Mouse (Mus musculus) embryonic facial prominence, embryonic 12.5 days (tissue): ENCODE results near the gene Msantd2. TPM values are rescaled to one million over a fixed set of nuclear protein-coding genes. Genes with fewer than 3 reads are reported as not detected.
A peak's percentile ranks its signal among the peaks of the same experiment; 100 is the strongest.

ENCODE experiments used
- ATAC-seq: fragments of 200-750 bp; cut with Nextera tagmentation; 2 replicates; pipeline ENCODE4 v1.8.0; 2017; ENCODE audit not compliant: insufficient number of reproducible peaks, insufficient read depth, low FRiP score, low TSS enrichment
- H3K27ac ChIP-seq: fragments of 300-500 bp; sonication (generic); 2 replicates; pipeline ENCODE4 v1.5.1; 2016; ENCODE audit warnings: mild to moderate bottlenecking
- H3K27me3 ChIP-seq: fragments of 300-500 bp; sonication (generic); 2 replicates; pipeline ENCODE4 v1.6.1; 2016; ENCODE audit warnings: mild to moderate bottlenecking, moderate library complexity
- H3K36me3 ChIP-seq: fragments of 300-500 bp; sonication (generic); 2 replicates; pipeline ENCODE4 v1.6.1; 2016; ENCODE audit warnings: mild to moderate bottlenecking
- H3K4me1 ChIP-seq: fragments of 300-500 bp; sonication (generic); 2 replicates; pipeline ENCODE4 v1.6.1; 2016
- H3K4me2 ChIP-seq: fragments of 300-500 bp; sonication (generic); replicated peaks from 2 replicates; pipeline ENCODE4 v1.6.1; 2016; ENCODE audit warnings: mild to moderate bottlenecking, moderate library complexity
- H3K4me3 ChIP-seq: fragments of 300-500 bp; sonication (generic); 2 replicates; pipeline ENCODE4 v1.5.1; 2016; ENCODE audit warnings: mild to moderate bottlenecking
- H3K9ac ChIP-seq: fragments of 300-500 bp; sonication (generic); 2 replicates; pipeline ENCODE4 v1.6.1; 2016; ENCODE audit warnings: mild to moderate bottlenecking, moderate library complexity
- H3K9me3 ChIP-seq: fragments of 300-500 bp; sonication (generic); 2 replicates; pipeline ENCODE4 v1.6.1; 2016; ENCODE audit warnings: mild to moderate bottlenecking, moderate library complexity
- WGBS: fragments of 180-500 bp; shearing (Covaris S2); methylation state at CpG from one replicate; pipeline ENCODE4 v1.1.7; 2016; 5-methylcytosine and 5-hydroxymethylcytosine counted together
- polyA plus RNA-seq: library from polyadenylated mRNA; unstranded; fragments of >200 nt; fragmentation: Nextera tagmentation; extraction: Ambion mirVana; gene quantifications from 2 replicates; pipeline ENCODE4 v1.2.1, GENCODE M21; 2016

The Msantd2 gene
- polyA plus RNA-seq, 1 experiment from 2014 or later: 44.7 TPM

GRCm38 (mm10) chr9:37461571-37461970 lies 27.5 kb upstream of the Msantd2 start:
- H3K4me1 ChIP-seq: peaks cover 7% of the 10 kb centered on the region
- WGBS: 6% methylated on average over 3 of the region's 3 CpGs
- no peak overlapping the region for H3K9ac ChIP-seq
- H3K4me2 ChIP-seq: no peak overlapping the region
- no peak for ATAC-seq
- no peak overlapping the region for H3K27ac ChIP-seq
- no peaks in the 10 kb centered on the region for H3K9me3 ChIP-seq
- H3K27me3 ChIP-seq: peaks cover 74% of the 10 kb centered on the region
- no peaks in the 10 kb centered on the region for H3K36me3 ChIP-seq
- no peak overlapping the region for H3K4me3 ChIP-seq

- WGBS: 14% methylated on average over 7 of the region's 7 CpGs
- H3K36me3 ChIP-seq: no peaks in the 10 kb centered on the region
- H3K27ac ChIP-seq: no peak overlapping the region
- peaks cover 6% of the 10 kb centered on the region for H3K4me1 ChIP-seq
- no peak overlapping the region for H3K4me3 ChIP-seq
- H3K9ac ChIP-seq: no peak overlapping the region
- H3K4me2 ChIP-seq: no peak overlapping the region
- ATAC-seq: no peak
- H3K9me3 ChIP-seq: no peaks in the 10 kb centered on the region
- peaks cover 62% of the 10 kb centered on the region for H3K27me3 ChIP-seq
These were observed 26.4 kb upstream of the Msantd2 start for GRCm38 (mm10) chr9:37462764-37463163.

GRCm38 (mm10) chr9:37473611-37474125 lies 15.5 kb upstream of the Msantd2 start:
- Histone ChIP-seq H3K36me3 (no peaks in the 10 kb centered on the region), H3K9me3 (no peaks in the 10 kb centered on the region), H3K4me2 (no peak overlapping the region), H3K27ac (no peak overlapping the region), H3K4me1 (no peaks in the 10 kb centered on the region), H3K27me3 (no peaks in the 10 kb centered on the region), H3K9ac (no peak overlapping the region), H3K4me3 (no peak overlapping the region)
- WGBS: 66% methylated on average over 3 of the region's 3 CpGs
- no peak for ATAC-seq

- Histone ChIP-seq H3K27ac (no peak overlapping the region), H3K4me3 (no peak overlapping the region), H3K4me2 (no peak overlapping the region), H3K4me1 (no peaks in the 10 kb centered on the region), H3K9me3 (no peaks in the 10 kb centered on the region), H3K9ac (no peak overlapping the region), H3K36me3 (no peaks in the 10 kb centered on the region), H3K27me3 (no peaks in the 10 kb centered on the region)
- no peak for ATAC-seq
- 83% methylated on average over 7 of the region's 7 CpGs for whole genome bisulfite sequencing
These were observed 14.2 kb upstream of the Msantd2 start for GRCm38 (mm10) chr9:37474923-37475322.

- ATAC-seq: no peak
- Histone ChIP-seq H3K36me3 (no peaks in the 10 kb centered on the region), H3K27ac (no peak overlapping the region), H3K9me3 (no peaks in the 10 kb centered on the region), H3K27me3 (no peaks in the 10 kb centered on the region), H3K4me3 (no peak overlapping the region), H3K9ac (no peak overlapping the region), H3K4me1 (peaks cover 9% of the 10 kb centered on the region), H3K4me2 (no peak overlapping the region)
- 77% methylated on average over 5 of the region's 5 CpGs for WGBS
These were observed 4.0 kb upstream of the Msantd2 start for GRCm38 (mm10) chr9:37485146-37485545.

- H3K4me1 ChIP-seq: peaks cover 19% of the 10 kb centered on the region
- no peaks in the 10 kb centered on the region for H3K9me3 ChIP-seq
- peak overlapping the region; percentile 99 for H3K27ac ChIP-seq
- H3K4me2 ChIP-seq: peak overlapping the region; percentile 82
- H3K4me3 ChIP-seq: peak overlapping the region; percentile 98
- 35% methylated on average over 4 of the region's 4 CpGs for WGBS
- 0 out of 2 replicates have a peak, but pooled peaks cover 3% of the 10 kb centered on the region for H3K36me3 ChIP-seq
- peak overlapping the region; percentile 93; the same call in 1 of the 2 replicates for H3K9ac ChIP-seq
- ATAC-seq: no peak
- no peaks in the 10 kb centered on the region for H3K27me3 ChIP-seq
These were observed 1.1 kb upstream of the Msantd2 start for GRCm38 (mm10) chr9:37488041-37488440.

GRCm38 (mm10) chr9:37489446-37490120 lies 464 bp downstream of the Msantd2 start:
- Histone ChIP-seq H3K9me3 (no peaks in the 10 kb centered on the region), H3K4me1 (peaks cover 19% of the 10 kb centered on the region), H3K27ac (peak overlapping the region; percentile 99), H3K27me3 (no peaks in the 10 kb centered on the region), H3K4me3 (peak overlapping the region; percentile 98), H3K4me2 (peak overlapping the region; percentile 82), H3K36me3 (peaks cover 10% of the 10 kb centered on the region; the same call in 1 of the 2 replicates), H3K9ac (peak overlapping the region; percentile 93)
- peak; percentile 77 for ATAC-seq
- under 1% methylated on average over 65 of the region's 75 CpGs for WGBS

- Histone ChIP-seq H3K36me3 (peaks cover 10% of the 10 kb centered on the region; the same call in 1 of the 2 replicates), H3K4me1 (peaks cover 4% of the 10 kb centered on the region)
- WGBS: 51% methylated on average over 3 of the region's 3 CpGs
These were observed 6.6 kb downstream of the Msantd2 start for GRCm38 (mm10) chr9:37495761-37496160.

GRCm38 (mm10) chr9:37496325-37496724 lies 7.2 kb downstream of the Msantd2 start:
- no peak overlapping the region for H3K4me3 ChIP-seq
- no peaks in the 10 kb centered on the region for H3K9me3 ChIP-seq
- ATAC-seq: no peak
- no peaks in the 10 kb centered on the region; the same call in 1 of the 2 replicates for H3K4me1 ChIP-seq
- H3K27me3 ChIP-seq: no peaks in the 10 kb centered on the region
- peaks cover 10% of the 10 kb centered on the region; the same call in 1 of the 2 replicates for H3K36me3 ChIP-seq
- H3K9ac ChIP-seq: no peak overlapping the region
- no peak overlapping the region for H3K4me2 ChIP-seq
- H3K27ac ChIP-seq: no peak overlapping the region

More at GRCm38 (mm10) chr9:37495761-37496160, 6.6 kb downstream of the Msantd2 start:
- Histone ChIP-seq H3K9ac (no peak overlapping the region), H3K4me3 (no peak overlapping the region), H3K27ac (no peak overlapping the region), H3K27me3 (no peaks in the 10 kb centered on the region), H3K4me2 (no peak overlapping the region), H3K9me3 (no peaks in the 10 kb centered on the region)
- no peak for ATAC-seq

- no peaks in the 10 kb centered on the region for H3K4me1 ChIP-seq
- H3K36me3 ChIP-seq: no peaks in the 10 kb centered on the region
- no peaks in the 10 kb centered on the region for H3K27me3 ChIP-seq
- H3K9ac ChIP-seq: no peak overlapping the region
- no peaks in the 10 kb centered on the region for H3K9me3 ChIP-seq
- WGBS: 82% methylated on average over 3 of the region's 3 CpGs
- no peak for ATAC-seq
- no peak overlapping the region for H3K4me2 ChIP-seq
- H3K4me3 ChIP-seq: no peak overlapping the region
- H3K27ac ChIP-seq: no peak overlapping the region
These were observed 11.1 kb downstream of the Msantd2 start for GRCm38 (mm10) chr9:37500201-37500600.

GRCm38 (mm10) chr9:37501170-37501569 lies 12.1 kb downstream of the Msantd2 start:
- H3K4me3 ChIP-seq: no peak overlapping the region
- H3K27ac ChIP-seq: no peak overlapping the region
- H3K36me3 ChIP-seq: no peaks in the 10 kb centered on the region
- 93% methylated on average over 1 of the region's 1 CpGs for WGBS
- no peak overlapping the region for H3K4me2 ChIP-seq
- ATAC-seq: no peak
- no peak overlapping the region for H3K9ac ChIP-seq
- H3K9me3 ChIP-seq: no peaks in the 10 kb centered on the region
- no peaks in the 10 kb centered on the region for H3K4me1 ChIP-seq
- no peaks in the 10 kb centered on the region for H3K27me3 ChIP-seq

GRCm38 (mm10) chr9:37504348-37504747 lies 15.2 kb downstream of the Msantd2 start:
- no peak overlapping the region for H3K9ac ChIP-seq
- ATAC-seq: no peak

More at GRCm38 (mm10) chr9:37504348-37504747, 15.2 kb downstream of the Msantd2 start:
- Histone ChIP-seq H3K4me2 (no peak overlapping the region), H3K27me3 (no peaks in the 10 kb centered on the region), H3K4me1 (no peaks in the 10 kb centered on the region), H3K36me3 (no peaks in the 10 kb centered on the region), H3K9me3 (no peaks in the 10 kb centered on the region), H3K4me3 (no peak overlapping the region), H3K27ac (no peak overlapping the region)
